Mouse (Mus musculus) adrenal gland, postnatal 10 days (tissue): ENCODE measurements around the gene Sema4b. TPM values are rescaled to one million over a fixed set of nuclear protein-coding genes. Genes with fewer than 3 reads are reported as not detected.

Source experiments
- DNase-seq: peaks from one replicate; pipeline ENCODE4 v3.0.0; 2021; ENCODE audit warnings: mixed read lengths
- total RNA-seq, 2 experiments: library from RNA; stranded (reverse); gene quantifications; 2 replicates each; pipeline ENCODE4 v1.2.3; 2021

Gene Sema4b
- total RNA-seq, 2 experiments from 2014 or later: 39.0 to 44.3 TPM

DNA sequence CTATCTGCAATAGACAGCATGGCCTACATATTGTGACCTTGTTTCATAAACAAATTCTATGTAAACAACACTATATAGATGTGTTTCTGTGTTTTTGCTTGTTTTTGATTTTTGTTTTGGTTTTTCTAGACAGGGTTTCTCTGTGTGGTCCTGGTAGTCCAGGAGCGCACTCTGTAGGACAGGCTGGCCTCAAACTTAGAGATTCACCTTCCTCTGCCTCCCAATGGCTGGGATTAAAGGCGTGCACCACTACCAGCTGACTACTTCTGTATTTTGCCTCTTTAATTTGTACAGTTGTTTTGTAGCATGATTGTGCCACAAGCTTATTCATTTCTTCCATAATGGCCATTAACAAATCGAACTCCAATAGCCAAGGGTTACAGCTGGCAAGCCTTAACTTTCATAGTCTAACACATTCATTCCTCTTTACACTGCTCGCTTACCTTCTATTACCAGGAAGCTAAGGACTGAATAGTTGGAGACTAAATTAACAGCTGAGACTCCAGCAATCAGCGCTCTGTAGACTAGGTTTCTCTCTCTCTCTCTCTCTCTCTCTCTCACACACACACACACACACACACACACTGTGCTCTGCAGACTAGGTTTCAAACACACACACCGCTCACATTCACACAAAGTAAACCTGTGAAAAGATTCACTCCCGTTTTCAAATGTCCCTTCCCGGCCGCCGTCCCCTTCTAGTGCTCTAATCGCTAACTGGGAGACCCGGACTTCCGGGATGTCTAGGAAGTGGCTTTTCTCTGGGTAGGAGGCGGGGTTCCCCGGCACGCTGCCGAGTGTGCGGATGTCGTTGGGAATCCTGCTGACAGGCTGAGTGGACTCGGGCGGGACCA is 82.5 kb downstream of the Sema4b start, which contains the start of gene Vps33b:
TSS of gene Vps33b (plus strand) at position 753 of the 854 bp plus-strand sequence.
- peak; percentile 98 for DNase-seq

DNA sequence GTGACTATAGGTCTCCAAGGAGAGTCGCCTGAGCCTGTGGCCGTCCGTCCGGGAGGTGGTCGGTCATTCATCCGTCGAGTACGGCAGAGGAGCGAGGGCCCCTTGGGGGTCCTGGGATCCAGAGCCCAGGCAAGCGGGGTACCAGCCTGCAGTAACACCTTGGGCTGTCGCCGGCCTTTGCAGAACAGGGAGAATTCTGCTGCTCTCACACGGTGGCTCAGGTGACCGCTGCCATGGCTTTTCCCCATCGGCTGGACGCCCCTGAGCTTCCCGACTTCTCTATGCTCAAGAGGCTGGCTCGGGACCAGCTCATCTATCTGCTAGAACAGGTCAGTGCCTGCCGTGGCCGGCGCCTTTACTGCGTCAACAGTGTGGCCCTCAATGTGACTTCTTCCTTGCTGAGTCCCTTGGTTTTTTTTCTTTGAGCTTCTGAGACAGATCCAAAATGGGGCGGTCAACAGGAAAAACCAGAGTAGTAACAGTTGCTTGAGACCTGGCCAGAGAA is 83.2 kb downstream of the Sema4b start:
- DNase-seq: peak; percentile 60

DNA sequence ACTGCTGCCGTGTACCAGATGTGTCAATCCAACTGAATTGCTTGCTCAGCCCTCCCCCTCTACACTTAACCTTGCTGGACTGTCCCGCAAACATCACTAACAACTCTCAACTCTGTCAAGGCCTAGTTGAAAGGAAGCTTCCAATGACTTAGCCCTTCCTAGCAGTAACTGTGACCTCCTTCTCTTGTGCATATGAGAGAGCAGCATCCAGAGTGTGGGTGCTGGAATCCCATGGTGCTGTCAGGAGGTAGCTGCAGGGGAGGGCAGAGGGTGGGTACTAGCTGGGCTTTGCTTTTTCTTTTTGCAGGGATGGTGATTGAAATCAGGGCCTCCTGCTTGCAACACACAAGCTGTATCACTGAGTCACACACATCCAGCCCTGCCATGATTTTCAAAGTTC is 86.8 kb downstream of the Sema4b start:
- DNase-seq: no peak

Other genes starting within 250 kb of the Sema4b start
- gene Zfp710, start 162.0 kb upstream of the Sema4b start, total RNA-seq: 10 to 100 TPM; 18.7 to 26.9 TPM
- gene Idh2, start 71.4 kb upstream of the Sema4b start, total RNA-seq: 100 to 1,000 TPM; 386 to 496 TPM
- gene Cib1, start 46.0 kb downstream of the Sema4b start, total RNA-seq: 10 to 100 TPM; 50.6 to 54.9 TPM
- gene Gdpgp1, start 46.0 kb downstream of the Sema4b start, total RNA-seq: 1 to 10 TPM; 3.0 to 3.9 TPM
- 1 to 10 TPM; 1.1 to 1.8 TPM for gene Ttll13, start 59.5 kb downstream of the Sema4b start, total RNA-seq
- gene Ngrn, start 74.4 kb downstream of the Sema4b start, total RNA-seq: 10 to 100 TPM; 38.7 to 47.4 TPM
- 10 to 100 TPM; 14.5 to 18.3 TPM for gene Vps33b, start 82.8 kb downstream of the Sema4b start, total RNA-seq
- 10 to 100 TPM; 38.9 to 43.4 TPM for gene Prc1, start 107.6 kb downstream of the Sema4b start, total RNA-seq
- gene Rccd1, start 137.6 kb downstream of the Sema4b start, total RNA-seq: 10 to 100 TPM in 1 of 2 experiments, 1 to 10 TPM in 1; 8.4 to 13.8 TPM
- 10 to 100 TPM; 40.8 to 44.6 TPM for gene Unc45a, start 154.2 kb downstream of the Sema4b start, total RNA-seq
- gene Hddc3, start 156.3 kb downstream of the Sema4b start, total RNA-seq: 10 to 100 TPM; 45.3 to 54.8 TPM
- 10 to 100 TPM; 56.2 to 93.5 TPM for gene Man2a2, start 184.5 kb downstream of the Sema4b start, total RNA-seq
- gene Fes, start 201.1 kb downstream of the Sema4b start, total RNA-seq: 10 to 100 TPM; 13.2 to 17.1 TPM
- gene Furin, start 218.6 kb downstream of the Sema4b start, total RNA-seq: 100 to 1,000 TPM; 113 to 129 TPM